Mouse (Mus musculus) neural tube, embryonic 11.5 days (tissue): ENCODE data around the gene Gapvd1. TPM values are rescaled to one million over a fixed set of nuclear protein-coding genes. Genes with fewer than 3 reads are reported as not detected.

Experiments used
- ATAC-seq: fragments of 200-750 bp; cut with Nextera tagmentation; 2 replicates; pipeline ENCODE4 v1.8.0; 2017; ENCODE audit warnings: moderate number of reproducible peaks, mild to moderate bottlenecking, moderate TSS enrichment, moderate library complexity; ENCODE audit not compliant: insufficient read depth, low FRiP score, low TSS enrichment
- DNase-seq: peaks from one replicate; pipeline ENCODE4 v3.0.0-alpha.2; 2015; ENCODE audit warnings: low spot score
- H3K27ac ChIP-seq: fragments of 300-500 bp; sonication (generic); 2 replicates; pipeline ENCODE4 v1.5.1; 2014; ENCODE audit warnings: low read depth, mild to moderate bottlenecking, low read length
- H3K27me3 ChIP-seq: fragments of 300-500 bp; sonication (generic); 2 replicates; pipeline ENCODE4 v1.6.1; 2014; ENCODE audit warnings: mild to moderate bottlenecking, low read length, mixed read lengths; ENCODE audit not compliant: control insufficient read depth, insufficient read depth
- H3K36me3 ChIP-seq: fragments of 300-500 bp; sonication (generic); 2 replicates; pipeline ENCODE4 v1.6.1; 2014; ENCODE audit warnings: mild to moderate bottlenecking, low read length, moderate library complexity, mixed read lengths; ENCODE audit not compliant: control insufficient read depth, insufficient read depth
- H3K4me1 ChIP-seq: fragments of 300-500 bp; sonication (generic); 2 replicates; pipeline ENCODE4 v1.6.1; 2014; ENCODE audit warnings: low read length, mixed read lengths; ENCODE audit not compliant: control insufficient read depth, insufficient read depth
- H3K4me2 ChIP-seq: fragments of 300-500 bp; sonication (generic); 2 replicates; pipeline ENCODE4 v1.6.1; 2014; ENCODE audit warnings: low read depth, mild to moderate bottlenecking, moderate library complexity
- H3K4me3 ChIP-seq: fragments of 300-500 bp; sonication (generic); 2 replicates; pipeline ENCODE4 v1.5.1; 2014; ENCODE audit warnings: low read depth, low read length
- H3K9ac ChIP-seq: fragments of 300-500 bp; sonication (generic); 2 replicates; pipeline ENCODE4 v1.6.1; 2014; ENCODE audit warnings: mild to moderate bottlenecking, low read length
- H3K9me3 ChIP-seq: fragments of 300-500 bp; sonication (generic); 2 replicates; pipeline ENCODE4 v1.6.1; 2016; ENCODE audit warnings: low read length; ENCODE audit not compliant: control insufficient read depth
- WGBS: fragments of 180-500 bp; shearing (Covaris S2); extraction: QIAGEN DNeasy Blood & Tissue Kit; methylation state at CpG from one replicate; pipeline ENCODE4 v1.1.7; 2014; 5-methylcytosine and 5-hydroxymethylcytosine counted together
- polyA plus RNA-seq: library from polyadenylated mRNA; unstranded; fragments of >200 nt; fragmentation: Nextera tagmentation; extraction: Ambion mirVana; gene quantifications from 2 replicates; pipeline ENCODE4 v1.2.1, GENCODE M21; 2014

Gapvd1 gene
- polyA plus RNA-seq, 1 experiment from 2014 or later: 125 TPM

GRCm38 (mm10) chr2:34639725-34640124, 115.3 kb downstream of the Gapvd1 start:
- WGBS: 75% methylated on average over 5 of the region's 5 CpGs
- Histone ChIP-seq H3K4me3 (no peak overlapping the region), H3K27ac (no peak overlapping the region), H3K36me3 (no peaks in the 10 kb centered on the region), H3K4me2 (no peak overlapping the region), H3K4me1 (peaks cover 4% of the 10 kb centered on the region), H3K27me3 (no peaks in the 10 kb centered on the region), H3K9me3 (no peaks in the 10 kb centered on the region), H3K9ac (no peak overlapping the region)
- no peak for DNase-seq
- ATAC-seq: peak; percentile 32; the same call in 1 of the 2 replicates

GRCm38 (mm10) chr2:34638955-34639650, 115.9 kb downstream of the Gapvd1 start:
- Histone ChIP-seq H3K27me3 (no peaks in the 10 kb centered on the region), H3K9me3 (no peaks in the 10 kb centered on the region), H3K4me2 (peak overlapping the region; percentile 87), H3K9ac (peak overlapping the region; percentile 65), H3K27ac (peak overlapping the region; percentile 56; the same call in 1 of the 2 replicates), H3K36me3 (no peaks in the 10 kb centered on the region), H3K4me1 (peaks cover 4% of the 10 kb centered on the region), H3K4me3 (peak overlapping the region; percentile 32)
- peak; percentile 89 for DNase-seq
- 10% methylated on average over 35 of the region's 37 CpGs for WGBS
- peak; percentile 54; the same call in 1 of the 2 replicates for ATAC-seq

GRCm38 (mm10) chr2:34635249-34636165, 119.5 kb downstream of the Gapvd1 start:
- Histone ChIP-seq H3K9me3 (no peaks in the 10 kb centered on the region), H3K4me1 (peaks cover 4% of the 10 kb centered on the region), H3K9ac (no peak overlapping the region), H3K4me3 (no peak overlapping the region), H3K4me2 (no peak overlapping the region), H3K27ac (0 out of 2 replicates have a peak overlapping the region, but pooled peaks have one; percentile 27), H3K27me3 (no peaks in the 10 kb centered on the region), H3K36me3 (no peaks in the 10 kb centered on the region)
- ATAC-seq (no peak), DNase-seq (peak; percentile 34)
- WGBS: 68% methylated on average over 14 of the region's 14 CpGs

DNA sequence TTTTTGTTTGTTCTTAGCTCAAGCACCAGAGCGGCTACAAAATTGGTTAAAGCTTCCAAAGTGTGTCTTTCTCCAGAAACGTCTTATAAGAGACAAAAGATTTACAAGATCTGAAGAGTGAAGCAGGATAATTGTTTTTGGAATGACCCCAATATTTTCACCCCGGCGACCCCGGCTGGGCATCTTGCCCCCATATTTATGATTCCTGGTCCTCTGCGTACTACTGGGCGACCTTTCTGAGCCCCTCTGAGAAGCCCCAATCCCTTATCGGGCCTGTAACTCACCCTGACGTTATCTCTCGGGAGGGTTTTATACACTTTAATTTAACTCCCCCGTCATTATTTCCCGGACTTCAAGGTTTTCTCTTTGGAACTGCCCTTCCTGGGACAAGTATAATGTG, 123.0 kb downstream of the Gapvd1 start:
- WGBS: 79% methylated on average over 12 of the region's 12 CpGs
- Histone ChIP-seq H3K27me3 (no peaks in the 10 kb centered on the region), H3K4me1 (no peaks in the 10 kb centered on the region), H3K36me3 (no peaks in the 10 kb centered on the region), H3K9me3 (no peaks in the 10 kb centered on the region), H3K27ac (no peak overlapping the region), H3K4me2 (no peak overlapping the region), H3K9ac (no peak overlapping the region), H3K4me3 (no peak overlapping the region)
- ATAC-seq (no peak), DNase-seq (no peak)

- ATAC-seq (no peak), DNase-seq (no peak)
- H3K4me2 ChIP-seq: no peak overlapping the region
- H3K27ac ChIP-seq: no peak overlapping the region
- 63% methylated on average over 6 of the region's 6 CpGs for WGBS
- H3K4me1 ChIP-seq: no peaks in the 10 kb centered on the region
- no peak overlapping the region for H3K9ac ChIP-seq
- no peak overlapping the region for H3K4me3 ChIP-seq
- no peaks in the 10 kb centered on the region for H3K27me3 ChIP-seq
- no peaks in the 10 kb centered on the region for H3K9me3 ChIP-seq
- no peaks in the 10 kb centered on the region for H3K36me3 ChIP-seq
Measured at GRCm38 (mm10) chr2:34630445-34630844, 124.6 kb downstream of the Gapvd1 start.

DNA sequence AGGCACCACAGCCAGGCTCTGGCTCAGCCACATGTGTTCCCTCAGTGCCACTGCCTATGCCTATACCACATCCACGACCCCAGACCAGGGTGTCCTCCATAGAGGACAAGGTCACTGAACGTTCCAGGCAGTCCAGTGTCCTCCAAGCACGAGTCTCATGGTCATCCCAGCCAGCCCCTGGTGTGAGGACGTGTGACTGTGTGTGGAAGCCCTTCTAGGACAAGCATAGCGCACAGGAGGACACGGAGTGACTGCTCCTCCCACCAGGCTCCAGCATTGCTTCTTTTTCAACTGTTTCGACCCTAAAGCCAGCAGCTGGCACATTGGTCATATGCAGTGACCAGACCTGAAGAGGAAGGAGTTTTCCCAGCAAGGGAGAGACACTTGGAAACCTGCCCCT, 125.3 kb downstream of the Gapvd1 start:
- Histone ChIP-seq H3K4me3 (no peak overlapping the region), H3K9me3 (no peaks in the 10 kb centered on the region), H3K27me3 (no peaks in the 10 kb centered on the region), H3K36me3 (no peaks in the 10 kb centered on the region), H3K9ac (no peak overlapping the region), H3K4me1 (no peaks in the 10 kb centered on the region), H3K4me2 (no peak overlapping the region), H3K27ac (no peak overlapping the region)
- DNase-seq (no peak), ATAC-seq (no peak)
- 72% methylated on average over 7 of the region's 7 CpGs for WGBS

DNA sequence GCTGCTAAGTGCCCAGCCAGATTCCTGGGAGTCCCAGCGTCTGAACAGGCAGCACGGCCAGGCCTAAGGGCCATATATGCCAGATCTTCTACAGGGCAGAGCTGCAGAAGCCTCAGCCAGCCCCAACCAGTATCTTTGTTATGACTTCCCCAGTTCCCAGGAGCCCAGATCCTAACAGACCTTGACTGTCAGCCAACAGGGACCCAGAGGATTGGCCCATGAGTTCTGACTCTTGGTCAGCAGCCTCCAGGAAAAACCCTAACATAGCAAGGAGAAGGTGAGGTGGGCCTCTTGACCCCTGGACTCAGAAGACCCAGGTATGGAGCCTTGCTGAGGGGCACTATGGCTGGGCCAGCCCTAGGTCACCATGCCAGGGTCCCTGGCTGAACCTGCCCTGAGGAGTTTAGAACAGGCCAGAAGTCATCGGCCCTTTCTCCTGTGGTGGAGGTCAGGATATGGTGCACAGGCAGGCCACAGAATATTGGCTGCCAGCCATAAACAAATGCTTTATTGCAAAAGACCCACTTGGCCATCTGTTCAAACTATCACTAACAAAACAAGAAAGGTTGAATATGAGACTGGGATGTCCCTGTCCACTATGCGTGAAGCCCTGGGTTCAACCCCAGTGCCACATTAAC, 126.0 kb downstream of the Gapvd1 start:
- Histone ChIP-seq H3K36me3 (no peaks in the 10 kb centered on the region), H3K4me2 (no peak overlapping the region), H3K9ac (no peak overlapping the region), H3K27ac (no peak overlapping the region), H3K4me3 (no peak overlapping the region), H3K9me3 (no peaks in the 10 kb centered on the region), H3K27me3 (no peaks in the 10 kb centered on the region), H3K4me1 (no peaks in the 10 kb centered on the region)
- ATAC-seq (no peak), DNase-seq (no peak)
- WGBS: 86% methylated on average over 4 of the region's 4 CpGs

- Histone ChIP-seq H3K9me3 (no peaks in the 10 kb centered on the region), H3K4me1 (no peaks in the 10 kb centered on the region), H3K4me3 (no peak overlapping the region), H3K27ac (no peak overlapping the region; the same call in 1 of the 2 replicates), H3K9ac (no peak overlapping the region), H3K27me3 (no peaks in the 10 kb centered on the region), H3K36me3 (no peaks in the 10 kb centered on the region), H3K4me2 (no peak overlapping the region)
- WGBS: 76% methylated on average over 17 of the region's 17 CpGs
- no peak for DNase-seq
- ATAC-seq: no peak
Measured at GRCm38 (mm10) chr2:34627328-34628226, 127.5 kb downstream of the Gapvd1 start.
